Mouse (Mus musculus): ENCODE data around the gene Klrc2. TPM values are rescaled to one million over a fixed set of nuclear protein-coding genes. Genes with fewer than 3 reads are reported as not detected.
"Not testable (repeated sequence)": the region's sequence is repeated elsewhere in the genome, so short reads cannot be mapped to it uniquely, and the experiment has no call there.

The Klrc2 gene
- 0.09 and 0.11 TPM in 2 replicates for polyA plus RNA-seq (2015; fragmentation: Nextera tagmentation; extraction: Ambion mirVana)

GRCm38 (mm10) chr6:129660589-129660988 is at the start of gene Klrc2:
TSS of gene Klrc2 (minus strand) at chr6:129660689.
- H3K9me3 ChIP-seq (ENCODE audit: control insufficient read depth, low read length); H3K27me3 ChIP-seq (replicated peaks; ENCODE audit: control insufficient read depth, insufficient read depth, low read length); H3K4me1 ChIP-seq (ENCODE audit: control insufficient read depth, insufficient read depth, low read length); H3K27ac ChIP-seq (ENCODE audit: low read length); H3K4me2 ChIP-seq (ENCODE audit: low read depth, low read length); H3K4me3 ChIP-seq (ENCODE audit: low read length); ATAC-seq; H3K36me3 ChIP-seq (ENCODE audit: control insufficient read depth, insufficient read depth, low read length); H3K9ac ChIP-seq (ENCODE audit: low read depth, low read length): not testable (repeated sequence)
- 72% methylated on average over 4 of the region's 4 CpGs for WGBS

- not testable (repeated sequence) for H3K4me1 ChIP-seq (ENCODE audit: control insufficient read depth, insufficient read depth, low read length); H3K27me3 ChIP-seq (replicated peaks; ENCODE audit: control insufficient read depth, insufficient read depth, low read length); H3K9me3 ChIP-seq (ENCODE audit: control insufficient read depth, low read length); H3K9ac ChIP-seq (ENCODE audit: low read depth, low read length); H3K4me2 ChIP-seq (ENCODE audit: low read depth, low read length); ATAC-seq; H3K36me3 ChIP-seq (ENCODE audit: control insufficient read depth, insufficient read depth, low read length); H3K27ac ChIP-seq (ENCODE audit: low read length); H3K4me3 ChIP-seq (ENCODE audit: low read length)
- WGBS = 70% methylated on average over 10 of the region's 10 CpGs
These were observed 30.9 kb upstream of the Klrc2 start for GRCm38 (mm10) chr6:129691436-129691835.

GRCm38 (mm10) chr6:129680379-129680778 is 19.9 kb upstream of the Klrc2 start:
- WGBS = 63% methylated on average over 1 of the region's 1 CpGs
- Histone ChIP-seq H3K9me3 (ENCODE audit: control insufficient read depth, low read length) (no peaks in the 10 kb centered on the region), H3K4me2 (ENCODE audit: low read depth, low read length) (no peak overlapping the region), H3K9ac (ENCODE audit: low read depth, low read length) (no peak overlapping the region), H3K27me3 (replicated peaks; ENCODE audit: control insufficient read depth, insufficient read depth, low read length) (no peaks in the 10 kb centered on the region), H3K36me3 (ENCODE audit: control insufficient read depth, insufficient read depth, low read length) (no peaks in the 10 kb centered on the region), H3K4me3 (ENCODE audit: low read length) (no peak overlapping the region), H3K27ac (ENCODE audit: low read length) (no peak overlapping the region), H3K4me1 (ENCODE audit: control insufficient read depth, insufficient read depth, low read length) (no peaks in the 10 kb centered on the region)
- peak; percentile 92 for ATAC-seq

DNA sequence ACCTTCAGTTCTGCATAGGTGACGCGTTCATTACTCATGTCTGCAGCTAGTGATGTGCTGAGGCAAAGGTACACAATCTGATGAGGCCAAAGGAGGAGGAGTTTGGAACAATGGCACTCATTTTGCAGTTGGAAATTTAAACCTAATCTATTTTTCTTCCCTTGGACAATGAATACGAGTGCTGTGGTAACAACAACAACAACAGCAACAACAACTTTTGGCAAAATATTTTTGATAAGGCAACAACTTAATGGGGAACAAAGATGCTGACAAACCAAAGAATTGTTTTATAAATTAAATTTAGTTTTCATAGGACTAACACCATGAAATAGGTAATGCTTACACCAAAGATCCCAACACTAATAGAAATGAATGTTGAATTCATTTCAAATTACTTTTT is 18.4 kb upstream of the Klrc2 start, which contains the start of gene Klrc1:
TSS of gene Klrc1 (minus strand) at position 101 of the 400 bp plus-strand sequence.
- Histone ChIP-seq H3K36me3 (ENCODE audit: control insufficient read depth, insufficient read depth, low read length) (no peaks in the 10 kb centered on the region), H3K4me1 (ENCODE audit: control insufficient read depth, insufficient read depth, low read length) (no peaks in the 10 kb centered on the region), H3K9ac (ENCODE audit: low read depth, low read length) (no peak within 1 kb of the TSS), H3K27me3 (replicated peaks; ENCODE audit: control insufficient read depth, insufficient read depth, low read length) (no peaks in the 10 kb centered on the region), H3K27ac (ENCODE audit: low read length) (no peak within 1 kb of the TSS), H3K9me3 (ENCODE audit: control insufficient read depth, low read length) (no peaks in the 10 kb centered on the region), H3K4me3 (ENCODE audit: low read length) (no peak within 1 kb of the TSS), H3K4me2 (ENCODE audit: low read depth, low read length) (no peak within 1 kb of the TSS)
- ATAC-seq = no peak
- WGBS = 81% methylated on average over 3 of the region's 3 CpGs

GRCm38 (mm10) chr6:129661301-129661700 is 812 bp upstream of the Klrc2 start:
- H3K27ac ChIP-seq (ENCODE audit: low read length); H3K4me1 ChIP-seq (ENCODE audit: control insufficient read depth, insufficient read depth, low read length); H3K4me3 ChIP-seq (ENCODE audit: low read length); H3K9me3 ChIP-seq (ENCODE audit: control insufficient read depth, low read length); H3K4me2 ChIP-seq (ENCODE audit: low read depth, low read length); H3K36me3 ChIP-seq (ENCODE audit: control insufficient read depth, insufficient read depth, low read length); ATAC-seq; H3K27me3 ChIP-seq (replicated peaks; ENCODE audit: control insufficient read depth, insufficient read depth, low read length); H3K9ac ChIP-seq (ENCODE audit: low read depth, low read length): not testable (repeated sequence)
- no CpG with 5 or more reads among the region's 3 CpGs for WGBS

DNA sequence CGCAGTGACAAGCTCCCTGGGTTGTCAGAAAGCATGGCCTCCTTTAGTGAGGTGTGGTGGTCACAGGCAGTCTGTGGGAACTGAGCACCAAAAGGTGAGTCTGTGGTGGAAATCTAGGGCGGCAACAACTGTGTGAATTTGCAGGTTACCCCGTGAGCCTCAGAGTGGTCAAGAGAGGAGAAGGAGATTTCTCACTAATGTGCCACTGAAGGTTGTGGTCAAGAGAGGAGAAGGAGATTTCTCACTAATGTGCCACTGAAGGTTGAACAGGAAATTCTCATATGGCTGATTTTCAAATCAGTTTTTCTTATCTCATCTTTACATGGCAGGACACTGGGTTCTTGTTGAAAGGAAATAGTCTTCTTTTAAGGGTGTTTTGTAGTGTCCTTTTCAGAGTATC is 16.4 kb downstream of the Klrc2 start:
- H3K4me1 ChIP-seq (ENCODE audit: control insufficient read depth, insufficient read depth, low read length); H3K36me3 ChIP-seq (ENCODE audit: control insufficient read depth, insufficient read depth, low read length); H3K9ac ChIP-seq (ENCODE audit: low read depth, low read length); H3K4me2 ChIP-seq (ENCODE audit: low read depth, low read length); H3K9me3 ChIP-seq (ENCODE audit: control insufficient read depth, low read length); H3K27ac ChIP-seq (ENCODE audit: low read length); H3K4me3 ChIP-seq (ENCODE audit: low read length); ATAC-seq; H3K27me3 ChIP-seq (replicated peaks; ENCODE audit: control insufficient read depth, insufficient read depth, low read length): not testable (repeated sequence)
- 50% methylated on average over 1 of the region's 3 CpGs for WGBS

DNA sequence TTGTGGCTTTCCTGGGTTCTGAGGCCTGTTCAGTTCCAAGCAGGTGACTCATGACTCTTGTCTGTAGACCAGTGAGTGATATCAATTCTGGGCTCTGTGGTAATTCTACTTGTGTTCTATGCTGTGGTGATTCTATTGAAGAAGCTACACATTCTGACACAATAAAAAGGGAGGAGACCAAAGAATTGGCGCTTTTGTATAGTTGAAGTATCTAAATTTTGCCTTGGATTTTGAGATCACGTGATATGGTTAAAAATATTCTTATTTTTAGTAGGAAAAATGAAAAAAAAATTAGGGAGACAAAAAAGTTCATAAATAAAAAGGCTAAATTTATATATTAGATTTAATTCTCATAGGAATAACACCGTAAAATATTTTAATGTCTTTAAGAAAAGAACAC is 17.3 kb downstream of the Klrc2 start, which contains the start of gene Klrc3:
TSS of gene Klrc3 (minus strand) at position 101 of the 400 bp plus-strand sequence.
- ATAC-seq = not testable (repeated sequence)
- WGBS = 83% methylated on average over 3 of the region's 3 CpGs

DNA sequence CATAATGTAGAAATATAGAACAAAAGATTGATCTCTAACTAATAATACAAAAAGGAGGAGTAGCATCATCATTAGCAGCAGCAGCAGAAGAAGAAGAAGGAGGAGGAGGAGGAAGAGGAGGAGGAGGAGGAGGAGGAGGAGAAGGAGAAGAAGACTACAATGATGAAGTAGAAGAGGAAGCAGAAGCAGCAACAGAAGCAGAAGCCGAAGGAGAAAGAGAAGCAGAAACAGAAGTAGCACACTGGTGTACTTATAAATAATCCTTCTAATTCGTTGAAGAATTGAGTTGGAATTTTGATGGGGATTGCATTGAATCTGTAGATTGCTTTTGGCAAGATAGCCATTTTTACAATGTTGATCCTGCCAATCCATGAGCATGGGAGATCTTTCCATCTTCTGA is 29.4 kb downstream of the Klrc2 start:
- not testable (repeated sequence) for H3K36me3 ChIP-seq (ENCODE audit: control insufficient read depth, insufficient read depth, low read length); H3K4me2 ChIP-seq (ENCODE audit: low read depth, low read length); H3K27me3 ChIP-seq (replicated peaks; ENCODE audit: control insufficient read depth, insufficient read depth, low read length); H3K9ac ChIP-seq (ENCODE audit: low read depth, low read length); H3K27ac ChIP-seq (ENCODE audit: low read length); ATAC-seq; H3K9me3 ChIP-seq (ENCODE audit: control insufficient read depth, low read length); H3K4me3 ChIP-seq (ENCODE audit: low read length); H3K4me1 ChIP-seq (ENCODE audit: control insufficient read depth, insufficient read depth, low read length)
- WGBS = 66% methylated on average over 2 of the region's 2 CpGs

More for the DNA sequence above, 17.3 kb downstream of the Klrc2 start, which contains the start of gene Klrc3:
- H3K9me3 ChIP-seq (ENCODE audit: control insufficient read depth, low read length); H3K36me3 ChIP-seq (ENCODE audit: control insufficient read depth, insufficient read depth, low read length); H3K27me3 ChIP-seq (replicated peaks; ENCODE audit: control insufficient read depth, insufficient read depth, low read length); H3K9ac ChIP-seq (ENCODE audit: low read depth, low read length); H3K27ac ChIP-seq (ENCODE audit: low read length); H3K4me2 ChIP-seq (ENCODE audit: low read depth, low read length); H3K4me3 ChIP-seq (ENCODE audit: low read length); H3K4me1 ChIP-seq (ENCODE audit: control insufficient read depth, insufficient read depth, low read length): not testable (repeated sequence)

DNA sequence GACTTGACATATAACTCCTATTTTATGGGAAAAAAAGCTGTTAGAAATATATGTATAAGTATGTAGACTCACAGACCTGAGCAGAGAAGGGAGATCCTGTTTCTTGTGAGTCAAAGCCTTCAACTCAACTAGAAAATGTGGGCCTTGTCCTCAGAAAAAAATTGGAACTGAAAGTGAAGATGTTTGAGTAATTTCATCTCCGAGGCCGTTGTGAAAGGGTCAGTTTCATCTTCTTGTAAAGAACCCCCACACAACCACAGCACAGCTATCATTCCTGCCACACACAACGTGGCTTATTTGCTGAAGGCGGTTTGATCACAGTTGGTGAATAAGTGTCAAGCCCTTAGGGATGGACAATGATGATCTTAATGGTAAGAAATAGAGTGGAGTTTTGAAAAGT is 36.8 kb downstream of the Klrc2 start, which contains the start of gene Klrk1:
TSS of gene Klrk1 (minus strand) at position 130 of the 400 bp plus-strand sequence.
- 77% methylated on average over 4 of the region's 4 CpGs for WGBS

GRCm38 (mm10) chr6:129608372-129608771 is 52.1 kb downstream of the Klrc2 start:
- Histone ChIP-seq H3K4me2 (ENCODE audit: low read depth, low read length) (no peak overlapping the region), H3K4me1 (ENCODE audit: control insufficient read depth, insufficient read depth, low read length) (no peaks in the 10 kb centered on the region), H3K27me3 (replicated peaks; ENCODE audit: control insufficient read depth, insufficient read depth, low read length) (no peaks in the 10 kb centered on the region), H3K4me3 (ENCODE audit: low read length) (no peak overlapping the region), H3K36me3 (ENCODE audit: control insufficient read depth, insufficient read depth, low read length) (no peaks in the 10 kb centered on the region), H3K27ac (ENCODE audit: low read length) (no peak overlapping the region), H3K9me3 (ENCODE audit: control insufficient read depth, low read length) (no peaks in the 10 kb centered on the region), H3K9ac (ENCODE audit: low read depth, low read length) (no peak overlapping the region)
- no peak for ATAC-seq

More for the DNA sequence above, 36.8 kb downstream of the Klrc2 start, which contains the start of gene Klrk1:
- H3K27ac ChIP-seq (ENCODE audit: low read length) = no peak within 1 kb of the TSS
- no peaks in the 10 kb centered on the region for H3K4me1 ChIP-seq (ENCODE audit: control insufficient read depth, insufficient read depth, low read length)
- no peaks in the 10 kb centered on the region for H3K9me3 ChIP-seq (ENCODE audit: control insufficient read depth, low read length)
- no peak for ATAC-seq
- no peaks in the 10 kb centered on the region for H3K27me3 ChIP-seq (replicated peaks; ENCODE audit: control insufficient read depth, insufficient read depth, low read length)
- no peak within 1 kb of the TSS for H3K4me2 ChIP-seq (ENCODE audit: low read depth, low read length)
- no peaks in the 10 kb centered on the region for H3K36me3 ChIP-seq (ENCODE audit: control insufficient read depth, insufficient read depth, low read length)
- no peak within 1 kb of the TSS for H3K4me3 ChIP-seq (ENCODE audit: low read length)
- no peak within 1 kb of the TSS for H3K9ac ChIP-seq (ENCODE audit: low read depth, low read length)
